Mouse (Mus musculus): ENCODE measurements around the gene Cnn1. TPM values are rescaled to one million over a fixed set of nuclear protein-coding genes. Genes with fewer than 3 reads are reported as not detected.

The Cnn1 gene
- polyA plus RNA-seq, 1 experiment from 2014 or later, result 1.5 TPM

Small RNA genes lying within 50 kb of the gene (microRNA-seq; reads per million reads assigned to microRNA genes)
- not detected for gene Mir7084

Other genes with a start within 250 kb of the Cnn1 start
- 38.3 and 38.9 TPM in 2 replicates for gene Dock6, start 246.6 kb upstream of the Cnn1 start, polyA plus RNA-seq (2016; fragmentation: Nextera tagmentation; extraction: Ambion mirVana)
- gene Rab3d, start 181.0 kb upstream of the Cnn1 start, polyA plus RNA-seq (2016; fragmentation: Nextera tagmentation; extraction: Ambion mirVana), result 7.3 and 8.8 TPM in 2 replicates
- gene Ccdc159, start 171.7 kb upstream of the Cnn1 start, polyA plus RNA-seq (2016; fragmentation: Nextera tagmentation; extraction: Ambion mirVana), result 5.2 and 5.7 TPM in 2 replicates
- 33.4 and 39.4 TPM in 2 replicates for gene Tmem205, start 171.7 kb upstream of the Cnn1 start, polyA plus RNA-seq (2016; fragmentation: Nextera tagmentation; extraction: Ambion mirVana)
- 9.3 and 11.9 TPM in 2 replicates for gene Plppr2, start 162.2 kb upstream of the Cnn1 start, polyA plus RNA-seq (2016; fragmentation: Nextera tagmentation; extraction: Ambion mirVana)
- 7.3 and 7.4 TPM in 2 replicates for gene Swsap1, start 143.5 kb upstream of the Cnn1 start, polyA plus RNA-seq (2016; fragmentation: Nextera tagmentation; extraction: Ambion mirVana)
- 6.9 and 8.1 TPM in 2 replicates for gene Epor, start 135.7 kb upstream of the Cnn1 start, polyA plus RNA-seq (2016; fragmentation: Nextera tagmentation; extraction: Ambion mirVana)
- gene Rgl3, start 109.8 kb upstream of the Cnn1 start, polyA plus RNA-seq (2016; fragmentation: Nextera tagmentation; extraction: Ambion mirVana), result 1.8 and 2.6 TPM in 2 replicates
- gene Ccdc151, start 96.6 kb upstream of the Cnn1 start, polyA plus RNA-seq (2016; fragmentation: Nextera tagmentation; extraction: Ambion mirVana), result 1.9 TPM in 2 replicates
- 108 TPM in 2 replicates for gene Prkcsh, start 96.4 kb upstream of the Cnn1 start, polyA plus RNA-seq (2016; fragmentation: Nextera tagmentation; extraction: Ambion mirVana)
- 0.23 TPM in 1 of 2 replicates, not detected in the other for gene Elavl3, start 47.2 kb upstream of the Cnn1 start, polyA plus RNA-seq (2016; fragmentation: Nextera tagmentation; extraction: Ambion mirVana)
- not detected in 2 replicates for gene Gm49318, start 28.0 kb upstream of the Cnn1 start, polyA plus RNA-seq (2016; fragmentation: Nextera tagmentation; extraction: Ambion mirVana)
- 13.2 and 14.0 TPM in 2 replicates for gene Zfp653, start 27.8 kb upstream of the Cnn1 start, polyA plus RNA-seq (2016; fragmentation: Nextera tagmentation; extraction: Ambion mirVana)
- gene Ecsit, start 13.8 kb upstream of the Cnn1 start, polyA plus RNA-seq (2016; fragmentation: Nextera tagmentation; extraction: Ambion mirVana), result 31.5 and 32.2 TPM in 2 replicates
- 192 and 199 TPM in 2 replicates for gene Elof1, start 18.0 kb downstream of the Cnn1 start, polyA plus RNA-seq (2016; fragmentation: Nextera tagmentation; extraction: Ambion mirVana)
- gene Acp5, start 36.5 kb downstream of the Cnn1 start, polyA plus RNA-seq (2016; fragmentation: Nextera tagmentation; extraction: Ambion mirVana), result 7.7 and 9.9 TPM in 2 replicates
- gene Pigyl, start 57.6 kb downstream of the Cnn1 start, polyA plus RNA-seq (2016; fragmentation: Nextera tagmentation; extraction: Ambion mirVana), result 64.7 and 66.7 TPM in 2 replicates
- gene Zfp872, start 88.9 kb downstream of the Cnn1 start, polyA plus RNA-seq (2016; fragmentation: Nextera tagmentation; extraction: Ambion mirVana), result 0.09 and 0.16 TPM in 2 replicates
- 12.0 and 13.6 TPM in 2 replicates for gene Zfp809, start 126.5 kb downstream of the Cnn1 start, polyA plus RNA-seq (2016; fragmentation: Nextera tagmentation; extraction: Ambion mirVana)
- 10.2 and 11.5 TPM in 2 replicates for gene Zfp599, start 160.7 kb downstream of the Cnn1 start, polyA plus RNA-seq (2016; fragmentation: Nextera tagmentation; extraction: Ambion mirVana)
- 36.6 and 36.9 TPM in 2 replicates for gene Zfp810, start 208.4 kb downstream of the Cnn1 start, polyA plus RNA-seq (2016; fragmentation: Nextera tagmentation; extraction: Ambion mirVana)